Mouse (Mus musculus) liver, embryonic 14 days (tissue): ENCODE results near the gene Sf3b6. TPM values are rescaled to one million over a fixed set of nuclear protein-coding genes. Genes with fewer than 3 reads are reported as not detected.

ENCODE experiments used
- polyA plus RNA-seq: library from polyadenylated mRNA; depleted of rRNA; stranded (reverse); fragments of >200 nt; gene quantifications from 2 replicates; pipeline ENCODE4 v1.2.3, GENCODE M21; 2012; rRNA removed

Gene Sf3b6
- 82.9 and 86.2 TPM in 2 replicates for polyA plus RNA-seq

GRCm38 (mm10) chr12:4817361-4818101 is at the start of gene Sf3b6:
TSS of gene Sf3b6 (plus strand) at chr12:4817544.

GRCm38 (mm10) chr12:4768492-4769332 is 48.6 kb upstream of the Sf3b6 start, which contains the start of the genes Pfn4 and Fam228b:
TSS of gene Pfn4 (plus strand) at chr12:4769022.
TSS of gene Fam228b (minus strand) at chr12:4769267.

GRCm38 (mm10) chr12:4841392-4841887 is 24.1 kb downstream of the Sf3b6 start, which contains the start of gene Fkbp1b:
TSS of gene Fkbp1b (minus strand) at chr12:4841591.

GRCm38 (mm10) chr12:4842890-4843597 is 25.7 kb downstream of the Sf3b6 start, which contains the start of gene Wdcp:
TSS of gene Wdcp (plus strand) at chr12:4843303.

GRCm38 (mm10) chr12:4874161-4874927 is 57.0 kb downstream of the Sf3b6 start, which contains the start of gene Mfsd2b:
TSS of gene Mfsd2b (minus strand) at chr12:4874359.

Other genes starting within 250 kb of the Sf3b6 start
- 13.3 and 15.5 TPM in 2 replicates for gene Itsn2, start 224.9 kb upstream of the Sf3b6 start, polyA plus RNA-seq
- not detected in 2 replicates for gene Gm3625, start 224.6 kb upstream of the Sf3b6 start, polyA plus RNA-seq
- gene Fam228a, start 79.1 kb upstream of the Sf3b6 start, polyA plus RNA-seq: 0.14 and 0.15 TPM in 2 replicates
- 0.52 and 0.54 TPM in 2 replicates for gene Pfn4, start 48.5 kb upstream of the Sf3b6 start, polyA plus RNA-seq
- 0.93 and 1.0 TPM in 2 replicates for gene Fam228b, start 48.3 kb upstream of the Sf3b6 start, polyA plus RNA-seq
- 2.7 and 2.9 TPM in 2 replicates for gene Fkbp1b, start 24.0 kb downstream of the Sf3b6 start, polyA plus RNA-seq
- gene Wdcp, start 25.8 kb downstream of the Sf3b6 start, polyA plus RNA-seq: 8.8 and 9.0 TPM in 2 replicates
- 35.1 and 48.8 TPM in 2 replicates for gene Mfsd2b, start 56.8 kb downstream of the Sf3b6 start, polyA plus RNA-seq
- 8.4 and 9.8 TPM in 2 replicates for gene Ubxn2a, start 90.2 kb downstream of the Sf3b6 start, polyA plus RNA-seq
- 6.5 and 8.0 TPM in 2 replicates for gene Atad2b, start 99.8 kb downstream of the Sf3b6 start, polyA plus RNA-seq